Mouse (Mus musculus) T-cell, adult 66 days (primary cell): ENCODE measurements around the gene Klf2. TPM values are rescaled to one million over a fixed set of nuclear protein-coding genes. Genes with fewer than 3 reads are reported as not detected.

Experiments used
- total RNA-seq, 2 experiments: library from RNA; stranded (reverse); gene quantifications; 3 replicates in 1 of 2; 4 replicates in 1 of 2; pipeline ENCODE4 v1.2.4; 2023

The Klf2 gene
- total RNA-seq: 1,000 to 10,000 TPM in 1 of 2 experiments, 100 to 1,000 TPM in 1; 952 to 1,053 TPM

GRCm38 (mm10) chr8:72318801-72319322 is at the start of gene Klf2:
Gene Klf2, plus strand, starts transcription at chr8:72319033.

GRCm38 (mm10) chr8:72305210-72305905 is 13.5 kb upstream of the Klf2 start, which contains the start of gene Gm10282:
Gene Gm10282, minus strand, starts transcription at chr8:72305260.

Other genes with a start within 250 kb of the Klf2 start
- under 1 TPM; 0.26 to 0.53 TPM for gene Olfr373, start 235.9 kb upstream of the Klf2 start, total RNA-seq
- gene Olfr374, start 212.0 kb upstream of the Klf2 start, total RNA-seq: under 1 TPM; 0.15 to 0.59 TPM
- 100 to 1,000 TPM; 140 to 169 TPM for gene Tpm4, start 184.1 kb upstream of the Klf2 start, total RNA-seq
- 100 to 1,000 TPM; 141 to 173 TPM for gene Rab8a, start 157.8 kb upstream of the Klf2 start, total RNA-seq
- gene Hsh2d, start 129.4 kb upstream of the Klf2 start, total RNA-seq: 10 to 100 TPM; 18.3 to 20.0 TPM
- gene Cib3, start 106.2 kb upstream of the Klf2 start, total RNA-seq: 1 to 10 TPM in 1 of 2 experiments, not detected in 1; 1.5 TPM
- not detected for gene Gm11034, start 105.4 kb upstream of the Klf2 start, total RNA-seq
- 10 to 100 TPM; 54.1 to 54.9 TPM for gene Fam32a, start 99.3 kb upstream of the Klf2 start, total RNA-seq
- 100 to 1,000 TPM; 117 to 124 TPM for gene Ap1m1, start 79.0 kb upstream of the Klf2 start, total RNA-seq
- 10 to 100 TPM; 15.0 to 16.2 TPM for gene Gm10282, start 13.8 kb upstream of the Klf2 start, total RNA-seq
- 100 to 1,000 TPM; 106 to 110 TPM for gene Eps15l1, start 102.4 kb downstream of the Klf2 start, total RNA-seq
- gene Calr3, start 124.8 kb downstream of the Klf2 start, total RNA-seq: under 1 TPM; 0.33 to 0.52 TPM
- gene 1700030K09Rik, start 124.8 kb downstream of the Klf2 start, total RNA-seq: 1 to 10 TPM; 5.7 to 6.7 TPM
- 100 to 1,000 TPM; 114 to 129 TPM for gene Cherp, start 156.2 kb downstream of the Klf2 start, total RNA-seq
- gene Slc35e1, start 173.6 kb downstream of the Klf2 start, total RNA-seq: 10 to 100 TPM; 64.2 to 69.5 TPM
- gene Med26, start 229.2 kb downstream of the Klf2 start, total RNA-seq: 10 to 100 TPM; 17.8 to 18.6 TPM